Mouse (Mus musculus) limb, embryonic 14.5 days (tissue): Measurements from ENCODE around the gene Cdh10. TPM values are rescaled to one million over a fixed set of nuclear protein-coding genes. Genes with fewer than 3 reads are reported as not detected.

Source experiments
- ATAC-seq: fragments of 200-750 bp; cut with Nextera tagmentation; 2 replicates; pipeline ENCODE4 v1.8.0; 2017; ENCODE audit warnings: low read depth, moderate number of reproducible peaks, moderate TSS enrichment; ENCODE audit not compliant: low FRiP score
- DNase-seq: peaks from one replicate; pipeline ENCODE4 v3.0.0-alpha.2; 2015; ENCODE audit warnings: low spot score
- H3K27ac ChIP-seq: fragments of 300-500 bp; sonication (generic); replicated peaks from 2 replicates; pipeline ENCODE4 v1.5.1; 2014; ENCODE audit warnings: low read depth, mild to moderate bottlenecking, low read length, moderate library complexity, mixed read lengths
- H3K27me3 ChIP-seq: fragments of 300-500 bp; sonication (generic); 2 replicates; pipeline ENCODE4 v1.6.1; 2014; ENCODE audit warnings: low read length, mixed read lengths; ENCODE audit not compliant: control insufficient read depth, insufficient read depth
- H3K36me3 ChIP-seq: fragments of 300-500 bp; sonication (generic); 2 replicates; pipeline ENCODE4 v1.6.1; 2014; ENCODE audit warnings: mild to moderate bottlenecking, low read length, moderate library complexity, mixed read lengths; ENCODE audit not compliant: control insufficient read depth, insufficient read depth
- H3K4me1 ChIP-seq: fragments of 300-500 bp; sonication (generic); 2 replicates; pipeline ENCODE4 v1.6.1; 2014; ENCODE audit warnings: antibody characterized with exemption, low read length, mixed read lengths; ENCODE audit not compliant: control insufficient read depth, insufficient read depth
- H3K4me2 ChIP-seq: fragments of 300-500 bp; sonication (generic); replicated peaks from 2 replicates; pipeline ENCODE4 v1.6.1; 2014; ENCODE audit warnings: low read depth, mild to moderate bottlenecking, low read length, moderate library complexity; ENCODE audit not compliant: severe bottlenecking
- H3K4me3 ChIP-seq: fragments of 300-500 bp; sonication (generic); replicated peaks from 2 replicates; pipeline ENCODE4 v1.5.1; 2014; ENCODE audit warnings: low read length
- H3K9ac ChIP-seq: fragments of 300-500 bp; sonication (generic); 2 replicates; pipeline ENCODE4 v1.6.1; 2014; ENCODE audit warnings: mild to moderate bottlenecking, low read depth, low read length, moderate library complexity; ENCODE audit not compliant: severe bottlenecking
- H3K9me3 ChIP-seq: fragments of 300-500 bp; sonication (generic); 2 replicates; pipeline ENCODE4 v1.6.1; 2016; ENCODE audit warnings: low read length; ENCODE audit not compliant: control insufficient read depth
- POLR2A ChIP-seq: fragments of 200-500 bp; IDR thresholded peaks from 2 replicates; pipeline ENCODE4 v1.8.0; 2012; ENCODE audit warnings: inconsistent platforms, mild to moderate bottlenecking, moderate library complexity, borderline replicate concordance; ENCODE audit not compliant: insufficient read depth, insufficient read length; ENCODE audit errors: extremely low read depth
- WGBS: fragments of 180-500 bp; shearing (Covaris S2); extraction: QIAGEN DNeasy Blood & Tissue Kit; methylation state at CpG from one replicate; pipeline ENCODE4 v1.1.7; 2014; 5-methylcytosine and 5-hydroxymethylcytosine counted together
- polyA plus RNA-seq, 2 experiments: library from polyadenylated mRNA; depleted of rRNA in 1 of 2; stranded (reverse) in 1 of 2; unstranded in 1 of 2; fragments of >200 nt; fragmentation: Nextera tagmentation in 1 of 2; extraction: Ambion mirVana in 1 of 2; gene quantifications; 2 replicates each; pipeline versions ENCODE4 v1.2.1 to v1.2.3; 2012 to 2014

Gene Cdh10
- polyA plus RNA-seq, 2 experiments, result 3.9 TPM

GRCm38 (mm10) chr15:19032983-19033382, 214.2 kb downstream of the Cdh10 start:
- DNase-seq, result peak; percentile 50
- no peaks in the 10 kb centered on the region for H3K9me3 ChIP-seq
- 0 out of 2 replicates have a peak, but pooled peaks cover 9% of the 10 kb centered on the region for H3K4me1 ChIP-seq
- no peak overlapping the region for H3K4me3 ChIP-seq
- no peak for TF ChIP-seq POLR2A
- 15% methylated on average over 3 of the region's 3 CpGs for WGBS
- H3K4me2 ChIP-seq, result no peak overlapping the region
- H3K27ac ChIP-seq, result no peak overlapping the region
- H3K27me3 ChIP-seq, result no peaks in the 10 kb centered on the region
- H3K36me3 ChIP-seq, result no peaks in the 10 kb centered on the region
- ATAC-seq, result peak; percentile 83
- H3K9ac ChIP-seq, result no peak overlapping the region

DNA sequence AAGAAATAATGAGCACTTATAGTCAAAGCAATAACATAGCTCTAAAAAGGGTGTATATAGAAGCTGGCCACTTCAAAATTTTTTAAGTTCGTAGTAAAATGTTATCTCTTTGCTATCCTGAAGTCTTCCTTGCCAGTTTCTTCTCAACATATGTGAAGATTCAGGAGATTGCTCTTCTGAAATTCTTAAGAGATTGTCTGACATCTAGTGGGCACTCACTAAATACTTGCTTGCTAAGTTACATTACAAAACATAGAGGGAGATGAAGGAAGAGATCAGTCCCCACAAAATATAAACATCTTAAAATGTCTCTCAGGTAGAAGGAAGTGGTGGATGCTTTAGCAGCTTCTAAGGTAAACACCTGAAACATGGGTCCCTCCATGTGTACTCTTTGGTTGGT, 221.3 kb downstream of the Cdh10 start:
- Histone ChIP-seq H3K27me3 (no peaks in the 10 kb centered on the region), H3K27ac (no peak overlapping the region), H3K36me3 (no peaks in the 10 kb centered on the region), H3K4me2 (no peak overlapping the region), H3K4me1 (no peaks in the 10 kb centered on the region), H3K9me3 (no peaks in the 10 kb centered on the region), H3K4me3 (no peak overlapping the region), H3K9ac (no peak overlapping the region)
- DNase-seq, result no peak
- no peak for ATAC-seq
- TF ChIP-seq POLR2A, result no peak
- WGBS, result 61% methylated on average over 1 of the region's 1 CpGs
